In genomic region chr17:25414917-25415316, GRCm38 (mm10) we compare ENCODE assay signal across 10 mouse cellular contexts. TPM values are rescaled to one million over a fixed set of nuclear protein-coding genes. Genes with fewer than 3 reads are reported as not detected.
A peak's percentile ranks its signal among the peaks of the same experiment; 100 is the strongest.
DNase-seq lines count a peak whose midpoint lies in the region; ATAC-seq lines count a peak whose summit lies in the region.
"Had no signal": no experiment of that assay in that cellular context is flagged by ENCODE, and none has a peak within 500 bp of the region (broad histone marks: within the 10 kb centered on the region; RNA-seq: fewer than 3 reads in every experiment).

No protein-coding gene starts in this region.

- H3K27ac ChIP-seq in hindbrain, embryonic 10.5 days: peak overlapping the region; percentile 87
- no peak overlapping the region for H3K27ac ChIP-seq in hindbrain, embryonic 14.5 days
- peak overlapping the region; percentile 70 for H3K27ac ChIP-seq in embryonic facial prominence, embryonic 11.5 days (replicated peaks; ENCODE audit: low read depth, low read length)
- H3K27ac ChIP-seq in hindbrain, embryonic 12.5 days: peak overlapping the region; percentile 86
- H3K27ac ChIP-seq in midbrain, embryonic 14.5 days (replicated peaks; ENCODE audit: low read depth, low read length): peak overlapping the region; percentile 73; the same call in 1 of the 2 replicates
- H3K27ac ChIP-seq: liver, embryonic 12.5 days had no signal

- H3K9me3 ChIP-seq in hindbrain, embryonic 10.5 days: no peaks in the 10 kb centered on the region
- H3K9me3 ChIP-seq in hindbrain, embryonic 14.5 days (ENCODE audit: control insufficient read depth, low read length): no peaks in the 10 kb centered on the region
- no peaks in the 10 kb centered on the region for H3K9me3 ChIP-seq in embryonic facial prominence, embryonic 11.5 days (replicated peaks; ENCODE audit: control insufficient read depth, low read length)
- no peaks in the 10 kb centered on the region for H3K9me3 ChIP-seq in hindbrain, embryonic 12.5 days (replicated peaks)
- H3K9me3 ChIP-seq in midbrain, embryonic 14.5 days (ENCODE audit: control insufficient read depth, low read length): no peaks in the 10 kb centered on the region
- H3K9me3 ChIP-seq: liver, embryonic 12.5 days; megakaryocyte, embryonic 14.5 days had no signal

- 41% methylated on average over 3 of the region's 3 CpGs for WGBS in hindbrain, embryonic 10.5 days
- 37% methylated on average over 3 of the region's 3 CpGs for WGBS in hindbrain, embryonic 14.5 days
- WGBS in embryonic facial prominence, embryonic 11.5 days: 26% methylated on average over 3 of the region's 3 CpGs
- WGBS in hindbrain, embryonic 12.5 days: 28% methylated on average over 3 of the region's 3 CpGs
- WGBS in midbrain, embryonic 14.5 days: 43% methylated on average over 3 of the region's 3 CpGs

- H3K4me2 ChIP-seq in hindbrain, embryonic 14.5 days (replicated peaks): no peak overlapping the region
- H3K4me2 ChIP-seq in embryonic facial prominence, embryonic 11.5 days (ENCODE audit: low read depth, low read length): no peak overlapping the region
- H3K4me2 ChIP-seq in hindbrain, embryonic 12.5 days (replicated peaks): 0 out of 2 replicates have a peak overlapping the region, but pooled peaks have one; percentile 25
- H3K4me2 ChIP-seq in midbrain, embryonic 14.5 days (ENCODE audit: low read length): 0 out of 2 replicates have a peak overlapping the region, but pooled peaks have one; percentile 21
- H3K4me2 ChIP-seq: liver, embryonic 12.5 days had no signal

- H3K27me3 ChIP-seq in hindbrain, embryonic 10.5 days (ENCODE audit: insufficient read depth, poor library complexity, severe bottlenecking): no peaks in the 10 kb centered on the region
- no peaks in the 10 kb centered on the region for H3K27me3 ChIP-seq in hindbrain, embryonic 14.5 days (ENCODE audit: control insufficient read depth, insufficient read depth, low read length)
- H3K27me3 ChIP-seq in embryonic facial prominence, embryonic 11.5 days (ENCODE audit: control insufficient read depth, insufficient read depth, low read length): no peaks in the 10 kb centered on the region
- no peaks in the 10 kb centered on the region for H3K27me3 ChIP-seq in hindbrain, embryonic 12.5 days
- no peaks in the 10 kb centered on the region for H3K27me3 ChIP-seq in midbrain, embryonic 14.5 days (ENCODE audit: control insufficient read depth, insufficient read depth, low read length)

- H3K36me3 ChIP-seq in hindbrain, embryonic 10.5 days: no peaks in the 10 kb centered on the region
- no peaks in the 10 kb centered on the region for H3K36me3 ChIP-seq in hindbrain, embryonic 14.5 days (replicated peaks; ENCODE audit: control insufficient read depth, insufficient read depth)
- H3K36me3 ChIP-seq in embryonic facial prominence, embryonic 11.5 days (replicated peaks; ENCODE audit: control insufficient read depth, insufficient read depth, low read depth, low read length): no peaks in the 10 kb centered on the region
- H3K36me3 ChIP-seq in hindbrain, embryonic 12.5 days: no peaks in the 10 kb centered on the region
- H3K36me3 ChIP-seq in midbrain, embryonic 14.5 days (ENCODE audit: control insufficient read depth, insufficient read depth, low read length): no peaks in the 10 kb centered on the region
- H3K36me3 ChIP-seq: liver, embryonic 12.5 days had no signal

- peaks cover 79% of the 10 kb centered on the region for H3K4me1 ChIP-seq in hindbrain, embryonic 10.5 days (replicated peaks)
- H3K4me1 ChIP-seq in hindbrain, embryonic 14.5 days (replicated peaks; ENCODE audit: control insufficient read depth, insufficient read depth, low read length): peaks cover 71% of the 10 kb centered on the region
- peaks cover 24% of the 10 kb centered on the region for H3K4me1 ChIP-seq in embryonic facial prominence, embryonic 11.5 days (ENCODE audit: control insufficient read depth, insufficient read depth, low read length)
- H3K4me1 ChIP-seq in hindbrain, embryonic 12.5 days: peaks cover 78% of the 10 kb centered on the region
- peaks cover 63% of the 10 kb centered on the region for H3K4me1 ChIP-seq in midbrain, embryonic 14.5 days (ENCODE audit: control insufficient read depth, insufficient read depth, low read length)

- peak overlapping the region; percentile 30; the same call in 1 of the 2 replicates for H3K4me3 ChIP-seq in hindbrain, embryonic 10.5 days
- H3K4me3 ChIP-seq in hindbrain, embryonic 14.5 days (replicated peaks; ENCODE audit: low read length): no peak overlapping the region
- H3K4me3 ChIP-seq in embryonic facial prominence, embryonic 11.5 days (ENCODE audit: low read depth, low read length): no peak overlapping the region
- H3K4me3 ChIP-seq in hindbrain, embryonic 12.5 days: no peak overlapping the region
- H3K4me3 ChIP-seq in midbrain, embryonic 14.5 days (replicated peaks; ENCODE audit: low read depth, low read length): no peak overlapping the region
- H3K4me3 ChIP-seq: liver, embryonic 12.5 days; megakaryocyte, embryonic 14.5 days had no signal

- no peak overlapping the region for H3K9ac ChIP-seq in hindbrain, embryonic 14.5 days
- H3K9ac ChIP-seq in embryonic facial prominence, embryonic 11.5 days (replicated peaks; ENCODE audit: low read length): no peak overlapping the region
- H3K9ac ChIP-seq in hindbrain, embryonic 12.5 days: 0 out of 2 replicates have a peak overlapping the region, but pooled peaks have one; percentile 45
- H3K9ac ChIP-seq in midbrain, embryonic 14.5 days (replicated peaks; ENCODE audit: low read length): no peak overlapping the region
- H3K9ac ChIP-seq: liver, embryonic 12.5 days had no signal

- no peak for ATAC-seq in hindbrain, embryonic 14.5 days (ENCODE audit: low FRiP score)
- no peak for ATAC-seq in embryonic facial prominence, embryonic 11.5 days (replicated peaks; ENCODE audit: insufficient number of reproducible peaks, low FRiP score, low TSS enrichment, low read depth)
- no peak for ATAC-seq in hindbrain, embryonic 12.5 days (ENCODE audit: low FRiP score)
- ATAC-seq in midbrain, embryonic 14.5 days (ENCODE audit: low FRiP score, low TSS enrichment): no peak
- ATAC-seq: liver, embryonic 12.5 days had no signal

- no peak for DNase-seq in hindbrain, embryonic 10.5 days (ENCODE audit: low spot score)
- no peak for DNase-seq in hindbrain, embryonic 14.5 days (ENCODE audit: low spot score)
- peak; percentile 48 for DNase-seq in embryonic facial prominence, embryonic 11.5 days (ENCODE audit: low spot score)
- DNase-seq in midbrain, embryonic 14.5 days: no peak
- DNase-seq in T-cell, adult 2 months (ENCODE audit: low spot score): no peak
- DNase-seq in cerebellum, postnatal 10 days: no peak

RNA-seq across cellular contexts. Expression of gene Cacna1h, which starts 18.7 kb away (rescaled TPM):
- polyA plus RNA-seq in hindbrain, embryonic 10.5 days (2016; fragmentation: Nextera tagmentation; extraction: Ambion mirVana): 3.9 and 6.8 TPM in 2 replicates
- 10.6 and 14.1 TPM in 2 replicates for polyA plus RNA-seq in hindbrain, embryonic 14.5 days (2014; fragmentation: Nextera tagmentation; extraction: Ambion mirVana)
- 3.7 TPM in 2 replicates for polyA plus RNA-seq in embryonic facial prominence, embryonic 11.5 days (2014; fragmentation: Nextera tagmentation; extraction: Ambion mirVana)
- polyA plus RNA-seq in hindbrain, embryonic 12.5 days (2016; fragmentation: Nextera tagmentation; extraction: Ambion mirVana): 12.5 and 12.7 TPM in 2 replicates
- polyA plus RNA-seq in midbrain, embryonic 14.5 days (2014; fragmentation: Nextera tagmentation; extraction: Ambion mirVana): 11.3 and 15.0 TPM in 2 replicates

RNA-seq across cellular contexts. Expression of gene Tekt4, which starts 39.5 kb away (rescaled TPM):
- 1.2 and 2.8 TPM in 2 replicates for polyA plus RNA-seq in hindbrain, embryonic 10.5 days (2016; fragmentation: Nextera tagmentation; extraction: Ambion mirVana)
- 1.2 and 2.4 TPM in 2 replicates for polyA plus RNA-seq in hindbrain, embryonic 14.5 days (2014; fragmentation: Nextera tagmentation; extraction: Ambion mirVana)
- polyA plus RNA-seq in embryonic facial prominence, embryonic 11.5 days (2014; fragmentation: Nextera tagmentation; extraction: Ambion mirVana): not detected in 2 replicates
- 1.0 and 1.7 TPM in 2 replicates for polyA plus RNA-seq in hindbrain, embryonic 12.5 days (2016; fragmentation: Nextera tagmentation; extraction: Ambion mirVana)
- polyA plus RNA-seq in midbrain, embryonic 14.5 days (2014; fragmentation: Nextera tagmentation; extraction: Ambion mirVana): 0.46 and 0.50 TPM in 2 replicates
- polyA plus RNA-seq: liver, embryonic 12.5 days had no signal

RNA-seq across cellular contexts. Expression of gene Tpsg1, which starts 45.8 kb away (rescaled TPM):
- polyA plus RNA-seq in hindbrain, embryonic 10.5 days (2016; fragmentation: Nextera tagmentation; extraction: Ambion mirVana): 0.50 TPM in 1 of 2 replicates, not detected in the other
- polyA plus RNA-seq in hindbrain, embryonic 14.5 days (2014; fragmentation: Nextera tagmentation; extraction: Ambion mirVana): 1.2 TPM in 1 of 2 replicates, not detected in the other
- 0.32 and 1.2 TPM in 2 replicates for polyA plus RNA-seq in embryonic facial prominence, embryonic 11.5 days (2014; fragmentation: Nextera tagmentation; extraction: Ambion mirVana)
- 0.86 TPM in 1 of 2 replicates, not detected in the other for polyA plus RNA-seq in hindbrain, embryonic 12.5 days (2016; fragmentation: Nextera tagmentation; extraction: Ambion mirVana)
- 0.61 and 1.2 TPM in 2 replicates for polyA plus RNA-seq in midbrain, embryonic 14.5 days (2014; fragmentation: Nextera tagmentation; extraction: Ambion mirVana)
- polyA plus RNA-seq: gonadal fat pad, adult 2 months had no signal

RNA-seq across cellular contexts. Expression of gene Tpsb2, which starts 48.8 kb away (rescaled TPM):
- polyA plus RNA-seq in hindbrain, embryonic 10.5 days (2016; fragmentation: Nextera tagmentation; extraction: Ambion mirVana): not detected in 2 replicates
- 0.36 TPM in 1 of 2 replicates, not detected in the other for polyA plus RNA-seq in hindbrain, embryonic 14.5 days (2014; fragmentation: Nextera tagmentation; extraction: Ambion mirVana)
- polyA plus RNA-seq in embryonic facial prominence, embryonic 11.5 days (2014; fragmentation: Nextera tagmentation; extraction: Ambion mirVana): not detected in 2 replicates
- not detected in 2 replicates for polyA plus RNA-seq in hindbrain, embryonic 12.5 days (2016; fragmentation: Nextera tagmentation; extraction: Ambion mirVana)
- 0.20 TPM in 1 of 2 replicates, not detected in the other for polyA plus RNA-seq in midbrain, embryonic 14.5 days (2014; fragmentation: Nextera tagmentation; extraction: Ambion mirVana)
- polyA plus RNA-seq: liver, embryonic 12.5 days had no signal

Comparison
In these comparisons a context has a peak if more than half of its experiments do, and no peak if none do; other contexts are left out.
1. H3K4me2 ChIP-seq: peak in hindbrain, embryonic 12.5 days (single experiment) and midbrain, embryonic 14.5 days (single experiment); none in hindbrain, embryonic 14.5 days (single experiment) and embryonic facial prominence, embryonic 11.5 days (single experiment).